Mouse (Mus musculus): Measurements from ENCODE around the gene Tmem200b.

The Tmem200b gene

GRCm38 (mm10) chr4:131921461-131922346 is at the start of gene Tmem200b:
Gene Tmem200b, plus strand, starts transcription at chr4:131921771.
- in situ Hi-C loops (cut with MboI, MseI), result no loop called here

- in situ Hi-C loops (cut with MboI, MseI), result loop anchor here (25.0 kb wide), 1 partner anchor 1510 kb away; the partner anchor contains the start of genes Snrnp40 and Zcchc17
Measured at GRCm38 (mm10) chr4:131872672-131873292, 48.8 kb upstream of the Tmem200b start.

GRCm38 (mm10) chr4:131873293-131874168 is 48.0 kb upstream of the Tmem200b start, which contains the start of gene Srsf4:
Gene Srsf4, plus strand, starts transcription at chr4:131873617.
- in situ Hi-C loops (cut with MboI, MseI), result loop anchor here (25.0 kb wide), 1 partner anchor 1511 kb away; the partner anchor contains the start of genes Snrnp40 and Zcchc17

GRCm38 (mm10) chr4:131874169-131874536 is 47.4 kb upstream of the Tmem200b start:
- in situ Hi-C loops (cut with MboI, MseI), result loop anchor here (25.0 kb wide), 1 partner anchor 1512 kb away; the partner anchor contains the start of genes Snrnp40 and Zcchc17

- in situ Hi-C loops (cut with MboI, MseI), result loop anchor here (25.0 kb wide), 1 partner anchor 1512 kb away; the partner anchor contains the start of genes Snrnp40 and Zcchc17
Measured at GRCm38 (mm10) chr4:131874567-131874966, 47.0 kb upstream of the Tmem200b start.

DNA sequence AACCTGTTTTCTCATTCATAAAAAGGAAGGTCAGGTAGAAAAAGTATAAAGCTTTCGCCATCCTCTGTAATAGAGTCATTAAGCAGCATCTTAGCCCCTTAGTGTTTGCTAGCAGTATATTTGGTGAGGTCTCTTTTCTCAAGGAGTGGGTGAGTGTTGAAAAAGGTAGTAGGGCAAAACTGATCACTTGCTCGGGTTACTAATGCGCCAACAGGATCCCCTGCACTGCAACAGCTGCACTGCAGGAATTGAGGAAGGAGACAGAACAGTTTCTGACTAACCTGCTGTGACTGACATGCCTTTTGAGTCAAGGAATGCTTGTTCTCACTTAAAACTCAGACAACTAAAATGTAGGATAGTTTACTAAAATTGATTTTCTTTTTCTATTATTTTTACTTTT is 46.3 kb upstream of the Tmem200b start:
- in situ Hi-C loops (cut with MboI, MseI), result no loop called here

GRCm38 (mm10) chr4:131876836-131877235 is 44.7 kb upstream of the Tmem200b start:
- in situ Hi-C loops (cut with MboI, MseI), result no loop called here

- in situ Hi-C loops (cut with MboI, MseI), result no loop called here
Measured at GRCm38 (mm10) chr4:131879692-131880091, 41.9 kb upstream of the Tmem200b start.

GRCm38 (mm10) chr4:131881306-131881705 is 40.3 kb upstream of the Tmem200b start:
- in situ Hi-C loops (cut with MboI, MseI), result no loop called here

- in situ Hi-C loops (cut with MboI, MseI), result no loop called here
Measured at GRCm38 (mm10) chr4:131883571-131883970, 38.0 kb upstream of the Tmem200b start.

DNA sequence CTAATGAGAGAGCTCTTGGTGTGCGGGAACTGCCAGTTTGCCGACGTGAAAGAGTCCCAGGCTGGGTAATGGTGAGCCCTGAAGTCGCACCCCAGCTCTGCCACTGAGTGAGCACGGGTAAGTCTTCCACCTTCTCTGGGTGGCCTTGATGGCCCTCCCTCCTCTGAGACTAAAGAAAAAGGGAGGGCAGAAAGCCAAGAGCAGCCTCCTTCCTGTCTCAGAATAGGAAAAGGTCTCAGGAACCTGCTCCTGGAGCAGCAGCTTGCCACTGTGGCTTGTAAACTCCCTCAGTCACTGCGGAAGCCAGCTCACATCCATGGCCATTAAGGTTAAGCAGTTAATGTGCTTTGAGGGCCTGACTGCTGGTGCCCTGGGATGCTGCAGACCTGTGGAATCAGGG is 36.2 kb upstream of the Tmem200b start:
- in situ Hi-C loops (cut with MboI, MseI), result no loop called here

GRCm38 (mm10) chr4:131888564-131888963 is 33.0 kb upstream of the Tmem200b start:
- in situ Hi-C loops (cut with MboI, MseI), result no loop called here

DNA sequence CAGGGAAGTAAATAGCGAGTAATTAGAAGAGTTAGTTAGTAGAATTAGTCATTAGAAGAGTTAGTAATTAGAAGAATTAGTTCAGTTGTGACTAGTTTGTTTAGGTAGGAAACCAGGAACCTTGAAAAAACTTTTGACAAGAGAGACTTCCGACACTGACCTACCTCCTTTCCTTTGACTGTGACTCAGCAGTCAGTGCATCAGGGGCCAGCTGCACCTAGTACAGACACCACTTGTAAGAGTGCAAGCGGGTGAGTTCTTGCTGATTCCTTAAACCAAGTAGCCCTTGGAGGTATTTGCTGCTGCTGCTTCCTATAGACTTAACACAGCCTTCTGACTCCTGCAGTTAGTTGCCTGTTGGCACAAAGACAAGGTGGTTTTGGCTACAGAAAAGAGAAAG is 30.9 kb upstream of the Tmem200b start:
- in situ Hi-C loops (cut with MboI, MseI), result no loop called here

GRCm38 (mm10) chr4:131897109-131897508 is 24.5 kb upstream of the Tmem200b start:
- in situ Hi-C loops (cut with MboI, MseI), result no loop called here

DNA sequence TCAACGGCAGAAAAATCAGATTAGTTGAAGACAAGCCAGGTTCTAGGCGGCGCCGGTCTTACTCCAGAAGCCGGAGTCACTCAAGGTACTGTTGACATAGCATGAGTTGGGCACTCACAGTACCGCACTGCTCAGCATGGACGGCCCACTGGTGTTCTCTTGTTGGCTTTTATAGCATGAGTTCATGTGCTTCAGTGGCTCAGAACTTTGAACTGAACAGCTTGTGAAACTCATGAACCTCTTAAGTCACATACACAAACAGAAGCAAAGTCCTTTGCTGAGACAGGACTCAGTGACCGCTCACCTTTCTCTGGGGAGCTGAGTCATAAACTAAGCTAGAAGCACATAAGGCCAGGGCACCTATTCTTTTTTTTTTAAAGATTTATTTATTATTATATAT is 23.8 kb upstream of the Tmem200b start:
- in situ Hi-C loops (cut with MboI, MseI), result no loop called here

DNA sequence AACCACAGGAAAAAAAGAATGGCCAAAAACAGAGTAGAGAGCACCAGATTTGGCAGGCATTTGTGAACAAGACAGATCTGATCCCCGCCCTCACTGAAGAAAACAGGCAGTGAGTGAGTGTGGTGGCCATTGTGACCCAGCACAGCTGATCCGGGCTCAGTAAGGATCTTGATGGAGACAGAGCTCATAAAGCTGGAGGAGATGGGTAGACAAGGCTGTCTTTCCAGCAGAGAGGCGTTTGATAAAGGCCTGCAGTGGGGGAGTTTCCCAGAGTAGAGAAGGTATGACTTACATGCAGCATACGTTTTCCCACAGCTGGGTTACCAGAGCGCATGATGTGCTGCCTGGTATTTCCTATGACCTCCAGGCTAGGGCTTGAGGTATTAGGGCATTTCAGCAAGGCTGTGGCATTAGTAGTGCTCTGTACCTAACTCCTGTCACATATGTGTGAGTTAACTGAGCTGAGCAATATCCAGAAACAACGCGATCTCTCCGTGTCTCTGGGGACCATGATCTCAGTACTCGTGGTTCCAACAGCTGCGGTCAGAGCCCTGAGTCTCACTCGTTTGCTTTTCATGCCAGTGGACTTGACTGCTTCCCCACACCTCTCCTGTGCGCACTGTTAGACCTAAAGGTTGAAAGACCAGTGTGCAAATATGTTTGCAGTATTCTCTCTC is 22.9 kb upstream of the Tmem200b start:
- in situ Hi-C loops (cut with MboI, MseI), result no loop called here

- in situ Hi-C loops (cut with MboI, MseI), result no loop called here
Measured at GRCm38 (mm10) chr4:131899180-131899554, 22.4 kb upstream of the Tmem200b start.

GRCm38 (mm10) chr4:131901090-131901489 is 20.5 kb upstream of the Tmem200b start:
- in situ Hi-C loops (cut with MboI, MseI), result loop anchor here (5.0 kb wide), 1 partner anchor 81 kb away; no protein-coding TSS in a partner anchor

GRCm38 (mm10) chr4:131904478-131904877 is 17.1 kb upstream of the Tmem200b start:
- in situ Hi-C loops (cut with MboI, MseI), result loop anchor here (5.0 kb wide), 1 partner anchor 78 kb away; no protein-coding TSS in a partner anchor

DNA sequence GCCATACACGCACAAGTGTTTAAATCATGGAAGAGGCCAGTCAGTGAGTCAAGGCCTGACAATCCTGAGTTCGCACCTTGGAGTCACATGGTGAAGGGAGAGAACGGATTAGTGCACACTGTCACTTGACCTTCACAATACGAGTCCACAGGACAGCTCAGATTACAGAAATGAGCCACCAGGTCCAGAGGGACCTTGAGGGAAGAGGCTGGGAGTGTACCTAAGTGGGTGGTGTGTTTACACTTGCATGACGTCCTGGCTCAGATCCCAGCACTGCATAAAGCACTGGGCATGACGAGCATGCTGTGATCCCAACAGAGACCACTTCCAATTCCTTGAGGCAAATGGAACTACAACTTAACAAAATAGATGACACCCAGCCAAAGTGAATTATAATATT is 15.1 kb upstream of the Tmem200b start:
- in situ Hi-C loops (cut with MboI, MseI), result no loop called here

- in situ Hi-C loops (cut with MboI, MseI), result no loop called here
Measured at GRCm38 (mm10) chr4:131907912-131908311, 13.7 kb upstream of the Tmem200b start.

Data from T-helper 1 cell (primary cell).